Mouse (Mus musculus): Measurements from ENCODE around the gene Glod4.

GRCm38 (mm10) chr11:76252036-76252435, 8.5 kb upstream of the Glod4 start:
- TF ChIP-seq GATA1 (IDR thresholded peaks at IDR 0.05; ENCODE audit: borderline replicate concordance, low read length), result no peak
- TF ChIP-seq FLI1 (IDR thresholded peaks at IDR 0.05; ENCODE audit: low read length), result no peak
